Mouse (Mus musculus): ENCODE measurements at regions not wholly inside any gene's neighbourhood (a gene's known extent, or its start where the extent isn't known, plus 50 kb on each side); places are given as distances from the start of the nearest gene placed in this dataset.
A peak's percentile ranks its signal among the peaks of the same experiment; 100 is the strongest.

DNA sequence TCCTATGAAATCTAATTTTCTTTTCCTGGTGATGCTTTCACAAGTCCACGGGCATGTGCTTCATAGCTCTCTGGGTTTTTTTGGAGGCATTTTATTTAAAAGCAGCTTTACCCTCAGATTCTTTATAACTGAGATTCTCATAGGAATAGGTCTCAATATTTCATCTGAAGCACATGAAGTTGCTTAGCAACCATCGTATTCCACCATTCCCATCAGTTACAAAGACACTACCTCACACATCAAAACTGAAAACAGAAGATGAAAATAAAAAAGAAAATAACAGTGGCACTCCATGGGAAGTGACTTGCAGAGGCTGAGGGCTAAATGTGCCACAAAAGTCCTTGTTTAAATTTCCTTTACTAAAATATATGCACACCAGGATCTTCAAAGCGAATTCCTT, 384.0 kb upstream of the 1700015G11Rik start:
- DNase-seq, result no peak

- DNase-seq, result peak in 1 of 2 experiments; percentile 14
Measured at GRCm38 (mm10) chr7:52391793-52392192, 376.3 kb upstream of the 1700015G11Rik start.
